Mouse (Mus musculus) embryonic stem cell, embryonic (primary cell): ENCODE results near the gene 2310039H08Rik.

Experiments used
- CTCF ChIA-PET, 4 experiments: fragments of 300-600 bp in 2 of 4; fragments of 350-600 bp in 2 of 4; sonication (Branson Sonifier 250); formaldehyde crosslinking; loops; one replicate each; lab custom pipeline; 2022; ENCODE audit warnings: inconsistent platforms in 2 of 4; lab: Charles Lee
- POLR2A ChIA-PET, 4 experiments: fragments of 300-600 bp in 2 of 4; fragments of 350-600 bp in 2 of 4; sonication (Branson Sonifier 250); formaldehyde crosslinking; loops; one replicate each; lab custom pipeline; 2022; ENCODE audit warnings: antibody characterized with exemption in 4 of 4, inconsistent platforms in 1 of 4; lab: Charles Lee

Gene 2310039H08Rik

DNA sequence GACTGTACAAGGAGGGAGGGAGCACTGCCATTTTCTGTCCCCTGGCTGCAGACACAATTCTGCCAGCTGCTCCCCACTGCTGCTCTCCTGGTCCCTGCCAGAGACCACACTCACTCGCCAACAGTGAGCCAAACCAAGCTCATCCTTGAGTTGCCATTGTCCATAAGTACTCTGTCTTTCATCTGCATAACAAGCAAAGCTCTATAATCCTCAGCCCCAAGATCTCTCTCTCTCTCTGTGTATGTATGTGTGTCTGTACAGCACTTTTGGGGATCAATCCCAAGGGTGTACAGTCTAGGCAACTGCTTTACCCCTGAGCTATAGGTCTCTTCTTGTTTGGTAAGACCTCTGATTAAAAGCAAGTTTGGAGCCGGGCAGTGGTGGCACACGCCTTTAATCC is 38.2 kb downstream of the 2310039H08Rik start:
- ChIA-PET CTCF (interaction anchor here in 3 of 4 experiments (0.7 to 1.3 kb wide), 6 partner anchors 11 to 95 kb away, joined by 3 to 5 read pairs (median 3); partner anchors contain the start of genes Cnpy3 (in 1 of the 3) and Tbcc (in 1 of the 3)), POLR2A (interaction anchor here (0.5 to 13.4 kb wide), 68 partner anchors 8 to 952 kb away, joined by 3 to 329 read pairs (median 5); partner anchors contain the start of genes Rpl7l1 (in 4 of the 4), Ppp2r5d (in 3 of the 4), 2310039H08Rik (in 2 of the 4) and Bicral (in 2 of the 4))

DNA sequence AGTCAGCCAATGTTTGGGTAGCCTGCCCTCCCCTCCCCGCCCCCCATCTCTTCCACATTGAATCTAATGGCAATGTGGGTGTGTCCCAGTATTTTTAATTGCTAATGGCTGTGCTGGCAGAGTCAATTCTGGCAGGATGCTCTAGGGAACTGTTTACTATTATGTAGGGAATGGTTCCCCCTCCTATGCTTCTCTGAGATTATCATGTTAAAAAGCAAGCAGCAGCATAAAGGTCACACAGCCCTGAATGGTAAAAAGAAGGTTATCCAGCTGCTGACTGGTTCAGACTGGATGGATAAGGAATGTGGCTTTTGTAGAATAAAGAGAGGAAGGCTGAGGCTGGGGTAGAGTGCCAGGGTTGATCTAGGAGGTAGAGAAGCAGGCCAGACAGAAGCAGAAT is 40.0 kb downstream of the 2310039H08Rik start:
- POLR2A ChIA-PET, result interaction anchor here (0.5 to 13.4 kb wide), 42 partner anchors 9 to 144 kb away, joined by 3 to 329 read pairs (median 8); partner anchors contain the start of genes Rpl7l1 (in 3 of the 4), 2310039H08Rik (in 2 of the 4), Bicral (in 2 of the 4) and Tbcc (in 2 of the 4)
- CTCF ChIA-PET, result interaction anchor here in 3 of 4 experiments (0.6 to 0.9 kb wide), 4 partner anchors 27 to 1164 kb away, joined by 3 to 4 read pairs (median 3); partner anchors contain the start of gene Ppp2r5d (in 1 of the 3)

- ChIA-PET CTCF (interaction anchor here in 1 of 4 experiments (0.6 to 0.7 kb wide), 2 partner anchors 47 to 230 kb away, joined by 3 to 4 read pairs; no protein-coding TSS in a partner anchor), POLR2A (interaction anchor here (0.7 to 13.4 kb wide), 16 partner anchors 12 to 758 kb away, joined by 3 to 329 read pairs (median 12); partner anchors contain the start of genes 2310039H08Rik (in 1 of the 4) and Rpl7l1 (in 1 of the 4))
Measured at GRCm38 (mm10) chr17:46813637-46814036, 41.2 kb downstream of the 2310039H08Rik start.

DNA sequence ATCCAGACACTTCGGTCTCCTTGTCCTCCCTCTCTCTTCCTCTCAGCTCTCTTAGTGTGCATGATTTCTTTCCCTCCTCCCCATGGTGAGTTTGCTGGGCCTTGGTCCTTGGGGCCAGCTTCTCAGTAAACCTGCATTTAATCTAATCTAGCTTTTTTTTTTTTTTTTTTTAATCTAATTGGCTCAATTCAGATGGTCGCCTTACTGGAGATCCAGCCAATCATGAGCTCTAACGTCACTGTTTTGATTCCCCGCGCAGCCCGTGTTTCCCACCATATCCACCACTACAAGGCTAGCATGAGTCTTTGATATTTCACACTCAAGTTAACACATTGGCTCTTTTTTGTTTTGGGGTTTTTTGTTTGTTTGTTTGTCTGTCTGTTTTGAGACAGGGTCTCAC is 42.1 kb downstream of the 2310039H08Rik start:
- CTCF ChIA-PET, result interaction anchor here in 3 of 4 experiments (0.6 to 1.1 kb wide), 6 partner anchors 9 to 833 kb away, joined by 3 to 13 read pairs (median 4); no protein-coding TSS in a partner anchor
- POLR2A ChIA-PET, result interaction anchor here (0.5 to 29.3 kb wide), 48 partner anchors 8 to 1004 kb away, joined by 3 to 674 read pairs (median 4); partner anchors contain the start of genes 2310039H08Rik (in 3 of the 4), Tbcc (in 3 of the 4), Rpl7l1 (in 2 of the 4) and Ppp2r5d (in 1 of the 4)

DNA sequence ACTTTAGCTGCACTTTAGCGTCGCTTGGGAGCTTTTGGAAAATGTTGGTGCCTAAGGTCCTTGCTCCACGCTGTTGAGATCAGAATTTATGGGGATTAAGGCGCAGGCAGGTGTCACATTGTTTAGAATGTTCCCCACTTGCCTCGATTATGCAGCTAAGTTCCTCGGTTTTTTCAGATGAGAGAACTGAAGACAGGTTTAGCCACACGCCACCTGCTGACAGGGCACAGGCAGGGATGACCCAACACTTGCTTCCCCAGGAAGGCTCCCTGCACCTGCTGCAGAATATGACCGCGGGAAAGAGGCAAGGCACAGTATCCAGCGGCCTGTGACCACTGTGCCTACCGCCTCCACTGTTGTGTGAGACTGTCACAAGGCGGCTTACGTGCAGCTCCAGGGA is 43.9 kb downstream of the 2310039H08Rik start:
- CTCF ChIA-PET, result interaction anchor here in 3 of 4 experiments (0.6 to 1.5 kb wide), 10 partner anchors 10 to 60 kb away, joined by 3 to 4 read pairs (median 3); partner anchors contain the start of gene Rpl7l1 (in 2 of the 3)
- POLR2A ChIA-PET, result interaction anchor here (0.6 to 29.3 kb wide), 43 partner anchors 9 to 541 kb away, joined by 3 to 674 read pairs (median 5); partner anchors contain the start of genes Rpl7l1 (in 4 of the 4), 2310039H08Rik (in 2 of the 4), Cnpy3 (in 2 of the 4) and Tbcc (in 2 of the 4)

DNA sequence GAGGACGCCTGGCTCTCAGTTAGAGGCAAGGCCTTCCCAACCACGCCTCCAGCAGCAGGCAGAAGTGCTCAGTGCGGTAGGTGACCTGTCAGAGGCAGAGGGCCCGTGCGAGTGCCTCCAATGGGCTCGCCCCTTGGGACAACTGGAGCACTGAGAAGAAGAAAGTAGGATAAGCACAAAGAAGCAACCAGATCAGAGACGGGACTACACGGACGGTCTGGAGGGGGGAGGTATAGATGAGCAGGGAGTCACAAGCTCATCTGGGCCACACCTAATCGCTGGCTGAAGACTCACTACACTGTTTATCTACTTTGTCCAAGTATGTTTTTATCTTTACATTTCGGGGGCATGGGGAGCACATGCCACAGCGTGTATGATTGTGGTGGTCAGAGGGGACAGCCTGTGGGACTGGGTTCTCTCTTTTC is 45.3 kb downstream of the 2310039H08Rik start:
- POLR2A ChIA-PET, result interaction anchor here in 3 of 4 experiments (0.5 to 29.3 kb wide), 33 partner anchors 8 to 274 kb away, joined by 3 to 674 read pairs (median 4); partner anchors contain the start of genes Rpl7l1 (in 2 of the 3), Tbcc (in 2 of the 3), 2310039H08Rik (in 1 of the 3) and Bicral (in 1 of the 3)
- CTCF ChIA-PET, result interaction anchor here in 1 of 4 experiments (0.6 to 1.3 kb wide), 2 partner anchors 16 to 222 kb away, joined by 3 read pairs; no protein-coding TSS in a partner anchor

GRCm38 (mm10) chr17:46820628-46821027 is 48.2 kb downstream of the 2310039H08Rik start:
- ChIA-PET POLR2A (interaction anchor here (0.6 to 29.3 kb wide), 14 partner anchors 10 to 38 kb away, joined by 3 to 674 read pairs (median 3); partner anchors contain the start of gene Bicral (in 1 of the 4)), CTCF (no interaction called here)
